7 mouse cellular contexts compared by ENCODE assay signal in the genomic region with DNA sequence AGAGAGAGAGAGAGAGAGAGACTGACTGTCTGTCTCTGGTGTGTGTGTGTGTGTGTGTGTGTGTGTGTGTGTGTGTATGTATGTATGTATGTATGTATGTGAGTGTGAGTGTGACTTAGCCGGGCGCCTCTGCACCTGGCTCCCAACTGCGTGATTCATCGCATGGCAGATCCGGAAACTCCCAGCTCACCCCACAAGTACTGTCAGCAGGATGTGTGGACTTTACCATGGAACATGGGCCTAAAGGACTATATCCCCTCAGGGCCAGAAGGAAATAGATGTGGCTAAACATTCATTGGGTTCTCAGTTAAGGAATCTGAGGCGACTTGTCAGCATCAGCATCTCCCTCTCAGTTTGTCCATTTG. TPM values are rescaled to one million over a fixed set of nuclear protein-coding genes. Genes with fewer than 3 reads are reported as not detected.
DNase-seq lines count a peak whose midpoint lies in the region; ATAC-seq and TF ChIP-seq lines count a peak whose summit lies in the region.

No protein-coding gene starts in this region.

- no peaks in the 10 kb centered on the region for H3K36me3 ChIP-seq in lung, postnatal 0 days (ENCODE audit: insufficient read depth, low read length)
- H3K36me3 ChIP-seq in heart, embryonic 16.5 days (ENCODE audit: control insufficient read depth, insufficient read depth): no peaks in the 10 kb centered on the region
- peaks cover 6% of the 10 kb centered on the region for H3K36me3 ChIP-seq in liver, embryonic 13.5 days

- WGBS in lung, postnatal 0 days: 17% methylated on average over 6 of the region's 6 CpGs
- 16% methylated on average over 6 of the region's 6 CpGs for WGBS in heart, embryonic 16.5 days
- 14% methylated on average over 6 of the region's 6 CpGs for WGBS in liver, embryonic 13.5 days (ENCODE audit: insufficient replicate concordance)

- H3K9me3 ChIP-seq in lung, postnatal 0 days (ENCODE audit: low read length): no peaks in the 10 kb centered on the region
- no peaks in the 10 kb centered on the region for H3K9me3 ChIP-seq in heart, embryonic 16.5 days (replicated peaks; ENCODE audit: control insufficient read depth, low read length)
- no peaks in the 10 kb centered on the region for H3K9me3 ChIP-seq in liver, embryonic 13.5 days (replicated peaks)

- no peaks in the 10 kb centered on the region for H3K27me3 ChIP-seq in lung, postnatal 0 days (replicated peaks; ENCODE audit: insufficient read depth, low read length)
- no peaks in the 10 kb centered on the region for H3K27me3 ChIP-seq in heart, embryonic 16.5 days (ENCODE audit: control insufficient read depth, insufficient read depth, low read length)
- H3K27me3 ChIP-seq in liver, embryonic 13.5 days: no peaks in the 10 kb centered on the region

- H3K4me1 ChIP-seq in lung, postnatal 0 days (ENCODE audit: insufficient read depth, low read depth, low read length): 0 out of 2 replicates have a peak, but pooled peaks cover 2% of the 10 kb centered on the region
- peaks cover 5% of the 10 kb centered on the region; the same call in 1 of the 2 replicates for H3K4me1 ChIP-seq in heart, embryonic 16.5 days (ENCODE audit: control insufficient read depth, insufficient read depth, low read length)
- H3K4me1 ChIP-seq in liver, embryonic 13.5 days (replicated peaks): peaks cover 18% of the 10 kb centered on the region

- no peak overlapping the region for H3K27ac ChIP-seq in lung, postnatal 0 days (ENCODE audit: low read length)
- H3K27ac ChIP-seq in heart, embryonic 16.5 days (ENCODE audit: low read length): no peak overlapping the region; the same call in 1 of the 2 replicates
- no peak overlapping the region; the same call in 1 of the 2 replicates for H3K27ac ChIP-seq in liver, embryonic 13.5 days

- no peak for TF ChIP-seq CTCF in lung, postnatal 0 days (IDR thresholded peaks at IDR 0.05)

- peak; percentile 37 for ATAC-seq in lung, postnatal 0 days
- ATAC-seq in heart, embryonic 16.5 days (replicated peaks; ENCODE audit: extremely low read depth, insufficient read depth, low FRiP score): 0 out of 2 replicates have a peak, but pooled peaks have one; percentile 2
- ATAC-seq in liver, embryonic 13.5 days (ENCODE audit: low read depth): 0 out of 2 replicates have a peak, but pooled peaks have one; percentile 2

- H3K4me2 ChIP-seq in lung, postnatal 0 days (replicated peaks; ENCODE audit: low read depth, low read length): peak overlapping the region; percentile 64
- H3K4me2 ChIP-seq in heart, embryonic 16.5 days (ENCODE audit: low read depth, low read length): peak overlapping the region; percentile 72
- H3K4me2 ChIP-seq in liver, embryonic 13.5 days: peak overlapping the region; percentile 80

- TF ChIP-seq EP300 in lung, postnatal 0 days (IDR thresholded peaks at IDR 0.05): no peak

- H3K9ac ChIP-seq in lung, postnatal 0 days (replicated peaks; ENCODE audit: low read depth): peak overlapping the region; percentile 55; the same call in 1 of the 2 replicates
- peak overlapping the region; percentile 78 for H3K9ac ChIP-seq in heart, embryonic 16.5 days (ENCODE audit: low read length)
- H3K9ac ChIP-seq in liver, embryonic 13.5 days: peak overlapping the region; percentile 79

- peak overlapping the region; percentile 59 for H3K4me3 ChIP-seq in lung, postnatal 0 days (ENCODE audit: low read depth, low read length)
- peak overlapping the region; percentile 74 for H3K4me3 ChIP-seq in heart, embryonic 16.5 days (ENCODE audit: low read length)
- H3K4me3 ChIP-seq in liver, embryonic 13.5 days (replicated peaks): peak overlapping the region; percentile 77

- peak; percentile 49 for DNase-seq in lung, postnatal 0 days (ENCODE audit: low spot score)
- DNase-seq in lung, adult 18-20 months: no peak
- peak; percentile 3 for DNase-seq in adipocyte (ENCODE audit: low spot score)
- no peak for DNase-seq in liver, embryonic 13.5 days
- peak; percentile 33 for DNase-seq in thymus, postnatal 0 days (ENCODE audit: low spot score)
- no peak for DNase-seq in frontal cortex, postnatal 25 days (ENCODE audit: low spot score in 2 of 2)

RNA-seq across cellular contexts. Expression of gene Efl1, which starts 0.6 kb away (rescaled TPM):
- 13.9 and 14.3 TPM in 2 replicates for polyA plus RNA-seq in lung, postnatal 0 days (2015; fragmentation: Nextera tagmentation; extraction: Ambion mirVana)
- polyA plus RNA-seq in heart, embryonic 16.5 days (2015; fragmentation: Nextera tagmentation; extraction: Ambion mirVana): 15.0 and 17.4 TPM in 2 replicates
- 10.8 and 11.9 TPM in 2 replicates for polyA plus RNA-seq in liver, embryonic 13.5 days (2015; fragmentation: Nextera tagmentation; extraction: Ambion mirVana)
- 21.5 and 24.2 TPM in 2 replicates for polyA plus RNA-seq in thymus, postnatal 0 days (2015; fragmentation: Nextera tagmentation; extraction: Ambion mirVana)

RNA-seq across cellular contexts. Expression of gene Saxo2, which starts 0.7 kb away (rescaled TPM):
- polyA plus RNA-seq in lung, postnatal 0 days (2015; fragmentation: Nextera tagmentation; extraction: Ambion mirVana): 15.1 and 17.3 TPM in 2 replicates
- polyA plus RNA-seq in heart, embryonic 16.5 days (2015; fragmentation: Nextera tagmentation; extraction: Ambion mirVana): 6.6 and 8.7 TPM in 2 replicates
- polyA plus RNA-seq in liver, embryonic 13.5 days (2015; fragmentation: Nextera tagmentation; extraction: Ambion mirVana): 0.79 and 1.8 TPM in 2 replicates
- 3.7 and 4.2 TPM in 2 replicates for polyA plus RNA-seq in thymus, postnatal 0 days (2015; fragmentation: Nextera tagmentation; extraction: Ambion mirVana)

Comparison
In these comparisons a context has a peak if more than half of its experiments do, and no peak if none do; other contexts are left out.
1. DNase-seq: peak in lung, postnatal 0 days (single experiment), adipocyte (single experiment) and thymus, postnatal 0 days (single experiment); none in lung, adult 18-20 months (0 of 2), liver, embryonic 13.5 days (single experiment) and frontal cortex, postnatal 25 days (0 of 2).
2. Peak in every context shown above with its lines, with median percentiles within 50 percentile points of each other: ATAC-seq, H3K4me2 ChIP-seq, H3K4me3 ChIP-seq and H3K9ac ChIP-seq.